Mouse (Mus musculus): ENCODE results near the gene C3ar1. TPM values are rescaled to one million over a fixed set of nuclear protein-coding genes. Genes with fewer than 3 reads are reported as not detected.

C3ar1 gene
- polyA plus RNA-seq, 1 experiment from 2014 or later: 2.2 TPM

DNA sequence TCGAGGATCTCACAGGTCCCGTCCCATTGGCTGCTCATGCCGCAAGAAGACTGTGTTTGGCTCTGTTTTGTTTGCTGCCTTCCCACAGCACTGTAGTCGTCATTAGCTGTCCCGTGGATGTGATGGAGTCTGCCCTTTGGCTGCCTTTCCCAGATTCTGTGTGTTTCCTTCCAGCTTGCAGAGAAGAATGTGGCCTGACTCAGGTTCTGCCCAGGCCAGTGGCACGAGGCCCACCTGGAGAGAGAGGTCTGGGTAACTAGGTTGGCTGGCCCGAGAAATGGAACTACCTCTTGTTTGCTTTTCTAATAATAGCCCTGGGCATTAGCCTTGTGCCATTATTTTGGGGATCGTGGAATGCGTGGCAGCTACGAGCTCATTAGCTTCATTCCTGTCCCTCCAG lies 31.9 kb downstream of the C3ar1 start:
- H3K9ac ChIP-seq: no peak overlapping the region

DNA sequence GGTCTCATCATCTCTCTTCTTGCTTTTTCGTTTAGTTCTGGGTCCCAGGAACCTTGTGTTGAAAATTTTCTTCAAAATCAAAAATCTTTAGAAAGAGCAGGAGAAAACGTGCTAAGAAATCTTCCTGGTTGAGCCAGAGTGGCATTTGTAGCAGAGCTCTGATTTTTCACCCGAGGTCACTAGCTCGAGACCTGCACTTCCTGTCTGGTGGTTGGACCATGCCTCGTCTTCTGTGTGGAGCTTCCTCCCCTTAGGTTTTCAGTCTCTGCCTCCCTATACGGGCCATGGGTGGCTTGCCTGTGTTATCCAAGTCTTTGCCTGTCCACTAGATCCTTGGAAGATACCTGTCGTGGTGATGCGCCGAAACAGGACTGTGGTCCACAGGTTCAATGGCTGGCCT lies 34.1 kb downstream of the C3ar1 start:
- Histone ChIP-seq H3K4me2 (replicated peaks) (peak overlapping the region; percentile 84), H3K36me3 (no peaks in the 10 kb centered on the region), H3K9ac (no peak overlapping the region), H3K27ac (no peak overlapping the region), H3K9me3 (replicated peaks) (no peaks in the 10 kb centered on the region), H3K4me1 (peaks cover 27% of the 10 kb centered on the region), H3K4me3 (no peak overlapping the region), H3K27me3 (no peaks in the 10 kb centered on the region)
- 73% methylated on average over 9 of the region's 9 CpGs for WGBS
- ATAC-seq (ENCODE audit: low FRiP score): no peak

More for the DNA sequence above, 31.9 kb downstream of the C3ar1 start:
- Histone ChIP-seq H3K4me2 (replicated peaks) (no peak overlapping the region), H3K36me3 (no peaks in the 10 kb centered on the region), H3K4me1 (peaks cover 27% of the 10 kb centered on the region), H3K27ac (no peak overlapping the region), H3K27me3 (no peaks in the 10 kb centered on the region), H3K9me3 (replicated peaks) (no peaks in the 10 kb centered on the region), H3K4me3 (no peak overlapping the region)
- 79% methylated on average over 10 of the region's 10 CpGs for WGBS
- ATAC-seq (ENCODE audit: low FRiP score): no peak

DNA sequence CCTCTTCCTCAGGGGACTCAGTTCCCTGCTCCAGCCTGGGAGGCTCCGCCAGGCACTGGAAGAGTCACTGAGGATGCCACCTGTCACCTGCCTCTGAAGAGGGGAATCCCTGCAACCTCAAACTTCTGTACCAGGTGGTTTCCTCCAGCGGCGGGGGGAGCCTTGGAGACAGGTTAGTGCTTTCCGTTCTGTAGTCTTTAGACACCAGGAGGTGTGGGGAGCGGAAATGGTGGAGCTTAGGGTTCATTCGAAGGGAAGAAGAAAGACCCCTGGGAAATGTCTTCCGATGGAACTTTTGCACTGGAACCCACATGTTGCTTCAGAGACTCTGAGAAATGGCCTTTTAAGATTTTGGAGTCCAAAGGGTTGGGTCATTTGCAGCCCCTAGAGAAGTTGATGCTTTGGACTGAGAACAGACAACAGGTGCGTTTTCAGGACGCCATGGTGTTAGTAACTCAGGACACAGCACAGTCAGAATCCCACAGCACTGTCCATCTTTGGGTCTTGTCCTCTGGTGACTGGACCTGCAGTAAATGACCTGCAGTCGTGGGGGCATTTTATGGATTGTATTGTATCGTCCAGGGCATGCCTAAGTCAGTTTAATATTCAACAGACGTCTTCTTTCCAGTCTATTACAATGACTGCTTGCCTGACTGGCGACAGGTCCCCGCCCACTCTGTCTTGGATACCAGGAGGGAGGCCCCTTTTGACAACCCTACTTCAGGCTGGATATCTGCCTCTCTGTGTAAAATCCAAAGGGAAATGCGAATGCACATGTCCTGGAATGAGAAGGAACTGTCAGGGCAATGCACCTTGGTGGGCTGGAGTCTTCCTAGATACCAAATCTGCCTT lies 34.9 kb downstream of the C3ar1 start:
- ATAC-seq (ENCODE audit: low FRiP score): peak; percentile 69; the same call in 1 of the 2 replicates
- H3K4me2 ChIP-seq (replicated peaks): peak overlapping the region; percentile 84
- H3K27me3 ChIP-seq: no peaks in the 10 kb centered on the region
- WGBS: 23% methylated on average over 15 of the region's 15 CpGs
- H3K4me3 ChIP-seq: peak overlapping the region; percentile 91
- peaks cover 20% of the 10 kb centered on the region for H3K4me1 ChIP-seq
- no peak overlapping the region for H3K27ac ChIP-seq
- no peaks in the 10 kb centered on the region for H3K36me3 ChIP-seq
- no peaks in the 10 kb centered on the region for H3K9me3 ChIP-seq (replicated peaks)
- H3K9ac ChIP-seq: peak overlapping the region; percentile 94

DNA sequence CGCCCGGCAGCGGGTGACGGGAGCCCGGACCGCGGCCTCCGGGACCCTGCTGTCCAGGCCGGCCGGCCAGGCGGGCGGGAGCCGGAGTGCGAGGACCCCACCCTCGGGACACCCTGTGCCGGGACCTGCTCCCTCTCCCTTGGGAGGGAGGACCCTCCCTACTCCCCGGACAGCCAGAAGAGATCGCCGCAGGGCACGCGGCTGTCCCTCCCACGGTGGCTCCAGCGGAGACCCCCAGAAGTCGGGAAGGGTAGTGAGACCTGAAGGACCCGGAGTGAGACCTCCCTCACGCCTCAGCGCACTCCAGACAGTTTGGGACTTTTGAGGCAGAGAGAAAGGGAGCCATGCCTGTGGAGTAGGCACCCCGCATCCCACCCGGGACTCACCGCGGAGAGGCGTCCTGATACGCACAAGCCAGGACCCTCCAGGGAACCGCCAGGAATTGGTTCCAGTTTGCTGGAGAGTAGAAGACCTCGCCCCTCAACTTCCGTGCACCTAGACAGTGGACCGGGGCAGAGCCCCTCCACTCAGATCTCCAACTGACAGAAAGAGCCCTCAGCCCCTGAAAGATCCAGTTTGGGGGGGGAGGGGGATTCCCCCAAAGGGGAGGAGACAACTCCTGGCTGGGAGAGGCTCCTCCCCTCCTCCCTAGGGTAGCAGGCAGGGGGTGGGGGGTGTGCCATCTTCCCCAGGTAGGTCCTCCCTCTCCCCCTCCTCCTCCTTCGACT lies 35.7 kb downstream of the C3ar1 start:
- peak; percentile 74 for ATAC-seq (ENCODE audit: low FRiP score)
- Histone ChIP-seq H3K4me1 (peaks cover 18% of the 10 kb centered on the region), H3K36me3 (no peaks in the 10 kb centered on the region), H3K4me3 (peak overlapping the region; percentile 91), H3K9ac (peak overlapping the region; percentile 94), H3K4me2 (replicated peaks) (peak overlapping the region; percentile 84), H3K27ac (peak overlapping the region; percentile 64; the same call in 1 of the 2 replicates), H3K9me3 (replicated peaks) (no peaks in the 10 kb centered on the region), H3K27me3 (no peaks in the 10 kb centered on the region)
- under 1% methylated on average over 37 of the region's 38 CpGs for WGBS

DNA sequence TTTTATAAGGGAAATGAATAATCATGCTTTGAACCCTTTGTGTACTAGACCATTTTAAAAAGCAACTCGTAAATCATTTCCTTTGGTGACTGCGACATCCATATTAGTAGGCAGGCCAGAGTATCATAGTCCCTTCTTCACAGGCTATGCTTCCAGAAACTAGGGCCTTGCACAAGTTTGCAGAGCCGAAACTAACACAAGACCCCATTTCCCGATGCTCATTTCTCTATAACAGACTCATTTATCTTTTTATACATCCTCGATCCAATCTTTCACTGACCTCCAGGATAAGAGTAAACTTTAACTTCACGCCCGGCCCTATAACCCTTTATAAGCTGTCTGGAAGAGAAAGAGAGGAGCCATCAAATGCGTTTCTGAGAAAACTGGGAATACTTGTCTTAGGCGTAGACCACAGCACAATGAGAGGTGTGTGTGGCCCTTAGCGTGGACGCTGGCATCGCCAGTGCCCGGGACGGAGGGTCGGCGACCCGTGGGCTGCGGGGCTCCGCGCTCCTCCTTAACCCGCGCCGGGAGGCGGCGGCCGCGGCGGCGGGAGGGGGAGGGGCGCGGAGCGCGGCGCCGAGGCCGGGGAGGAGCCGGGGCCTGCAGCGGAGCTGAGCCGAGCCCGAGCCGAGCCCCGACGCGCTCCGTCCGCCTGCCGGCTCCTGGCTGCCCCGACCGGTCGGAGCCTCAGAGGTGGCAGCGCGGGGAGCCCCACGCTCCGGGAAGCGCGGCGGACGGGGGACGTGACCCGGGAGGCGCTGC lies 36.5 kb downstream of the C3ar1 start, which contains the start of gene Foxj2:
Foxj2 (plus strand) TSS at position 609 of the 765 bp plus-strand sequence.
- Histone ChIP-seq H3K4me1 (peaks cover 18% of the 10 kb centered on the region), H3K4me3 (peak within 1 kb of the TSS; percentile 91), H3K36me3 (no peaks in the 10 kb centered on the region), H3K27me3 (no peaks in the 10 kb centered on the region), H3K27ac (peak within 1 kb of the TSS; percentile 64; the same call in 1 of the 2 replicates), H3K9ac (peak within 1 kb of the TSS; percentile 94), H3K9me3 (replicated peaks) (no peaks in the 10 kb centered on the region), H3K4me2 (replicated peaks) (peak within 1 kb of the TSS; percentile 84)
- peak; percentile 76 for ATAC-seq (ENCODE audit: low FRiP score)
- 1% methylated on average over 51 of the region's 61 CpGs for WGBS

DNA sequence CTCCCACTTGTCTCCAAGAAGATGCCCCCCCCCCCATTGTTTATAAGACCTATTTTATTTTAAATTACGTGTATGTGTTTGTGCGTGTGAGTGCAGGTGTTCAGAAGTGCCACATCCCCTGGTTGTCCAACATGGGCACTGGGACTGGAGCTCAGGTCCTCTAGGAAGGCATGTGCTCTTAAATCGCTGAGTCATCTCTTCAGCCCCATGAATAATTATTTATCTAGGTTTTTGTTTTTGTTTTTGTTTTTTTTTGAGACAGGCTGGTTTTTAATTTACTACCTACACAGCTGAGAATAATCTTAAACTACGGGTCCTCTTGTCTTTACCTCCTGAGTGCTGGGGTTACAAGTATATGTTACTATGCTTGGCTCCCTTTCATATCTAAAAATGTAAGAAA lies 42.3 kb downstream of the C3ar1 start:
- 91% methylated on average over 4 of the region's 4 CpGs for WGBS
- Histone ChIP-seq H3K9me3 (replicated peaks) (no peaks in the 10 kb centered on the region), H3K4me2 (replicated peaks) (no peak overlapping the region), H3K9ac (no peak overlapping the region), H3K27me3 (no peaks in the 10 kb centered on the region), H3K36me3 (no peaks in the 10 kb centered on the region), H3K27ac (no peak overlapping the region), H3K4me1 (peaks cover 3% of the 10 kb centered on the region; the same call in 1 of the 2 replicates), H3K4me3 (no peak overlapping the region)
- ATAC-seq (ENCODE audit: low FRiP score): no peak

DNA sequence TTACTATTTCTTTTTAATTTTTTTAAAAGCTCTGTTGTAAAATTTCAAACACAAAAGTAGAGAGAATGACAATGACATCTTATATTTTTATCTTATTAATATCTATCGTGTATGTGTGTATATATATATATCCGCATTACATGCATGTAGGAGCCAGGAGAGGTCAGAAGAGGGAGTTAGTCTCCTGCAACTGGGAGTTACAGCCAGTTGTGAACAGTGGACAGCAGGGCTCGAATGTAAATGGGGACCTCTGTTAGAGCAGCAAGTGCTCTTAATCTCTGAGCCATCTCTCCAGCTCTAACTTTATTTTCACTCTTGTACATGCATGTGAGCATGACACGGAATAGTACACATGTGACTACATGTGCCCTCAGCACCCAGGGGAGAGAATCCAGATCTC lies 43.2 kb downstream of the C3ar1 start:
- Histone ChIP-seq H3K9me3 (replicated peaks) (no peaks in the 10 kb centered on the region), H3K4me1 (peaks cover 3% of the 10 kb centered on the region; the same call in 1 of the 2 replicates), H3K27ac (no peak overlapping the region), H3K4me2 (replicated peaks) (no peak overlapping the region), H3K36me3 (no peaks in the 10 kb centered on the region), H3K27me3 (no peaks in the 10 kb centered on the region), H3K9ac (no peak overlapping the region), H3K4me3 (no peak overlapping the region)
- ATAC-seq (ENCODE audit: low FRiP score): no peak
- WGBS: 91% methylated on average over 4 of the region's 4 CpGs

DNA sequence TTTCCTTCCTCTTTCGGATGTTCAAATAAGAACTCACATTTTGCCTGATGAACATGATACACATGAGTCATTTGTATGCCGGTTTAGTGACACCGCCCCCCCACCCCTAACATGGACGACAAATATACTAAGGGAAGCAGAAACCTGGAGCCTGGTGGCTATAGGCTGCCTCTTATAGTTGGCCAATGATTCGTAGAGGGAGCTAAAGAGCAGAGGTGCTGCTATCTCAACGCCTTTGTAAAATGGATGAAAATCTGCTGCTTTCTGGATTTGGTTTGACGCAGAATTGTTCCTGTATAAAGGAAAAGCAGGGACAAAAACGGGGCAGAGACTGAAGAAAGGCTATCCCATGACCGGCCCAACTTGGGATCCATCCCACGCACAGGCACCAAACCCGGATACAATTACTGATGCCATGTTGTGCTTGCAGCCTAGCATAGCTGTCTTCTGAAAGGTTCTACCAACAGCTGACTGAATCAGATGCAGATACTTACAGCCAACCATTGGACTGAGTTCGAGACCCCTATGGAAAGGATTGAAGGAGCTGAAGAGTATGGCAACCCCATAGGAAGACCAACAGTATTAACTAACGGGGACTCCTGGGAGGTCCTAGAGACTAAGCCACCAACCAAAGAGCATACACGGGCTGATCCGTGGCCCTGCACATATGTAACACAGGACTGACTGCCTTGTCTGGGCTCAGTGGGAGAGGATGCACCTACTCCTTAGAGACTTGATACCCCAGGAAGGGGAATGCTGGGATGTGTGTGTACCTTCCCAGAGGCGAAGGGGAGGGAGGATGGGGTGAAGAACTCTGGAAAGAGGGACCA lies 44.0 kb downstream of the C3ar1 start:
- Histone ChIP-seq H3K4me2 (replicated peaks) (peak overlapping the region; percentile 62), H3K27me3 (no peaks in the 10 kb centered on the region), H3K9me3 (replicated peaks) (no peaks in the 10 kb centered on the region), H3K27ac (peak overlapping the region; percentile 98), H3K4me1 (peaks cover 3% of the 10 kb centered on the region; the same call in 1 of the 2 replicates), H3K9ac (0 out of 2 replicates have a peak overlapping the region, but pooled peaks have one; percentile 63), H3K4me3 (peak overlapping the region; percentile 58), H3K36me3 (no peaks in the 10 kb centered on the region)
- ATAC-seq (ENCODE audit: low FRiP score): peak; percentile 35; the same call in 1 of the 2 replicates
- WGBS: 26% methylated on average over 16 of the region's 16 CpGs

DNA sequence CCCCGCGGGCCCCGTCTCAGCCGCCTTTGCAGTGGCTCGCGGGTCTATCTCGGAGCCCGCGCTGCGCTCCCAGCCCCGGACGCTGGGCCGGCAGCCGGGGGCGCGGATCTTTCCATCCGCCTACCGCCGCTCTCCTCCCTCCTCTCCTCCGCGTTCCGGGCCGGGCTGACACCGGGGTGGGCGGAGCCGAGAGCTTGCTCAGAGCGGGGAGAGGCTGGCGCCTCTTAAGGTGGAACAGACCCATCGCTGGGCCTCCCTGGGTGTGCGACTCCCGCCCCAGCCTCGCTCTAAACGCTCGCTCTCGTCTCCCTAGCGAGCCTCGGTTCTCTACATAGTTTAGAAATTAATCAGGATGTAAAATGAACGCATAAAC lies 44.7 kb downstream of the C3ar1 start:
- WGBS: under 1% methylated on average over 37 of the region's 38 CpGs
- peak overlapping the region; percentile 98 for H3K27ac ChIP-seq
- peak overlapping the region; percentile 58 for H3K4me3 ChIP-seq
- peak overlapping the region; percentile 62 for H3K4me2 ChIP-seq (replicated peaks)
- no peaks in the 10 kb centered on the region for H3K36me3 ChIP-seq
- H3K27me3 ChIP-seq: no peaks in the 10 kb centered on the region
- peaks cover 3% of the 10 kb centered on the region; the same call in 1 of the 2 replicates for H3K4me1 ChIP-seq
- ATAC-seq (ENCODE audit: low FRiP score): peak; percentile 94
- peak overlapping the region; percentile 63 for H3K9ac ChIP-seq
- H3K9me3 ChIP-seq (replicated peaks): no peaks in the 10 kb centered on the region

DNA sequence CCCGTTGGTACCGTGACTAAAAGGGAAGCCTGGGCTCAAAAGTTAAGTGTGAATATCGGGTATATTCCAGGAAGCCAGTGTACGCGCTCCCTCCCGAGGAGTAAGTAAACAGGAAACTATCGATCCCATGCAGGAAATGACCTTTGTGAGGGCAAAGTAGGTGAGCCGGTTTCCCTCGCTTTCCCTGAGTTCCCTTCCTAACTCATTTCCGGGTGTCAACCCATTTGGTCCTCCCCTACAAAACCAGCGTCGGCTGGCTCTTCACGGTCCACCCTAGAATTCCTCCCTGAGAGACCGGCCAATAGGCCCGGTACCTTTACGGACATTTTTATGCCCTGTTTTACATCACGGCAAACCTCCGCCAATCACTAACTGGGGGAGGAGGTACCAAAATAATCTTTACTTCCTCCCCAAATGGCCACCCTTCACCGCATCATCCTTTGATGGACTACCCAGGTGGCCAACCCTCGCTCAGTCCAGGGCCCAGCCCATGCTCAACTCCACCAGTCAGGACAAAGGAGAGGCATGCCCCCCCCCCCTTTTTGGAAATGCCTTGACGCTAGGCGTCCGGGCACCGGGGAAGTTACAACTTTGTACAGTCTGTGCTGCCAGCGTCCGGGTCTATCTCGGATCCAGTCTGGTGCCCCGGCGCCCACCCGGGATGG lies 45.2 kb downstream of the C3ar1 start:
- peak overlapping the region; percentile 58 for H3K4me3 ChIP-seq
- H3K9ac ChIP-seq: peak overlapping the region; percentile 63
- no peaks in the 10 kb centered on the region for H3K9me3 ChIP-seq (replicated peaks)
- peak overlapping the region; percentile 62 for H3K4me2 ChIP-seq (replicated peaks)
- WGBS: under 1% methylated on average over 30 of the region's 30 CpGs
- H3K27ac ChIP-seq: peak overlapping the region; percentile 98
- H3K27me3 ChIP-seq: no peaks in the 10 kb centered on the region
- no peaks in the 10 kb centered on the region for H3K36me3 ChIP-seq
- H3K4me1 ChIP-seq: peaks cover 3% of the 10 kb centered on the region; the same call in 1 of the 2 replicates
- ATAC-seq (ENCODE audit: low FRiP score): peak; percentile 100

Measured in hindbrain, embryonic 12.5 days (tissue).